Mouse (Mus musculus): ENCODE data around the gene Naaladl1. TPM values are rescaled to one million over a fixed set of nuclear protein-coding genes. Genes with fewer than 3 reads are reported as not detected.

Naaladl1 gene
- total RNA-seq, 1 experiment: 0.80 TPM

DNA sequence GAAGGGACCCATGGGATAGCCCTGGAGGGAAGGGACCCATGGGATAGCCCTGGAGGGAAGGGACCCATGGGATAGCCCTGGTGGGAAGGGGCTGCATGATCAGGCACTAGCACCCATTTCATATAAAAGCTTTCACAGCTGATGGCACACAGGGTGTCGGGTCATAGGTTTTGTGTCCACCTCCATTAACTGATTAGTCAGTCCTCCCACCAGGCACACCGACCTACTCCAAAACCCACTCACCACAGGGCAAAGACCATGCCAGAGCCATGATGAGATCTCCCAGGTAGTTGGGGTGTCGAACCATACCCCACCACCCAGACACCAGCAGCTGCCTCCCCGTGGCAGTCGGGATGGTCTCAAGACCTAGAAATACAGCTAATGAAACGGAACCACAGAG is 42.5 kb upstream of the Naaladl1 start:
- H3K4me3 ChIP-seq (ENCODE audit: insufficient read depth in 1 of 2, low read depth in 1 of 2, low read length in 2 of 2, poor library complexity in 1 of 2, severe bottlenecking in 1 of 2): no peak overlapping the region
- H3K4me1 ChIP-seq (ENCODE audit: control insufficient read depth in 2 of 2, insufficient read depth in 2 of 2, low read length in 2 of 2, poor library complexity in 1 of 2): peaks cover 0 to 11% of the 10 kb centered on the region in 2 experiments; a peak in 2 of 4 replicates
- no peaks in the 10 kb centered on the region for H3K9me3 ChIP-seq (ENCODE audit: control insufficient read depth, insufficient read depth, low read depth, low read length)
- in situ Hi-C loops (cut with MboI; ENCODE audit: low sequenced_read_pairs in 2 of 2, unreplicated experiment in 2 of 2): no loop called here
- H3K36me3 ChIP-seq (ENCODE audit: control insufficient read depth, insufficient read depth, low read length, poor library complexity, severe bottlenecking): peaks cover 17% of the 10 kb centered on the region
- H3K9ac ChIP-seq (ENCODE audit: insufficient read depth, low read depth, low read length, poor library complexity, severe bottlenecking): no peak overlapping the region
- no peak for TF ChIP-seq MAFK (IDR thresholded peaks at IDR 0.05; ENCODE audit: insufficient read depth, low read depth, low read length)
- no peak for TF ChIP-seq ZNF384 (IDR thresholded peaks at IDR 0.05; ENCODE audit: low read depth, low read length)
- no peak for TF ChIP-seq HCFC1 (IDR thresholded peaks at IDR 0.05; ENCODE audit: borderline replicate concordance, insufficient read depth, low read length)
- TF ChIP-seq CHD2 (IDR thresholded peaks at IDR 0.05; ENCODE audit: low read depth, low read length): no peak
- no peak for TF ChIP-seq ZC3H11A (IDR thresholded peaks at IDR 0.05; ENCODE audit: borderline replicate concordance, low read depth, low read length)
- no peak overlapping the region for H3K27ac ChIP-seq (ENCODE audit: insufficient read depth, low read depth, low read length, poor library complexity, severe bottlenecking)
- DNase-seq (ENCODE audit: low read depth, low spot score): no peak

DNA sequence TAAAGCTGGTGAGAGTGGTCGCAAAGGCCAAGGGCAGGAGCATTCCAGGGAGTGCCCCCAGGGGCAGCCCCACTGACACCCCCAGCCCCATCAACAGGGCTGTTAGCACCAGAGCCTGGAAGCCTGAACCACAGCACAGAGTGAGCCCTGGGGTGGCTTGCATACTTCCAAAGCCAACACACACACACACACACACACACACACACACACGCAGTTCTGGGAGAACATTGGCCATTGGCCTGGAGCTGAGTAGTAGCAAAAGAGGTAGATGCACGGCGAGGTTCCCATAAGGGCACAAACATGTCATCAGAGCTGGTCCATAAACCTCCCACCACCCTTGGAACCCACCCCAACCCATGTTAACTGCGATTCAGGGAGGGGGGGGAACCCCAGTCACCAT is 39.0 kb upstream of the Naaladl1 start:
- Histone ChIP-seq H3K4me3 (ENCODE audit: insufficient read depth in 1 of 2, low read depth in 1 of 2, low read length in 2 of 2, poor library complexity in 1 of 2, severe bottlenecking in 1 of 2) (peak overlapping the region; percentile 25 to 95), H3K27ac (ENCODE audit: insufficient read depth, low read depth, low read length, poor library complexity, severe bottlenecking) (no peak overlapping the region), H3K36me3 (ENCODE audit: control insufficient read depth, insufficient read depth, low read length, poor library complexity, severe bottlenecking) (peaks cover 3% of the 10 kb centered on the region; the same call in 1 of the 2 replicates), H3K9ac (ENCODE audit: insufficient read depth, low read depth, low read length, poor library complexity, severe bottlenecking) (peak overlapping the region; percentile 45), H3K9me3 (ENCODE audit: control insufficient read depth, insufficient read depth, low read depth, low read length) (no peaks in the 10 kb centered on the region), H3K4me1 (ENCODE audit: control insufficient read depth in 2 of 2, insufficient read depth in 2 of 2, low read length in 2 of 2, poor library complexity in 1 of 2) (peaks cover 0 to 12% of the 10 kb centered on the region in 2 experiments; a peak in 1 of 4 replicates)
- DNase-seq (ENCODE audit: low read depth, low spot score): no peak
- in situ Hi-C loops (cut with MboI; ENCODE audit: low sequenced_read_pairs in 2 of 2, unreplicated experiment in 2 of 2): no loop called here
- TF ChIP-seq CHD2 (IDR thresholded peaks at IDR 0.05; ENCODE audit: low read depth, low read length) (no peak), MAFK (IDR thresholded peaks at IDR 0.05; ENCODE audit: insufficient read depth, low read depth, low read length) (no peak), ZNF384 (IDR thresholded peaks at IDR 0.05; ENCODE audit: low read depth, low read length) (no peak), ZC3H11A (IDR thresholded peaks at IDR 0.05; ENCODE audit: borderline replicate concordance, low read depth, low read length) (no peak), HCFC1 (IDR thresholded peaks at IDR 0.05; ENCODE audit: borderline replicate concordance, insufficient read depth, low read length) (no peak)

DNA sequence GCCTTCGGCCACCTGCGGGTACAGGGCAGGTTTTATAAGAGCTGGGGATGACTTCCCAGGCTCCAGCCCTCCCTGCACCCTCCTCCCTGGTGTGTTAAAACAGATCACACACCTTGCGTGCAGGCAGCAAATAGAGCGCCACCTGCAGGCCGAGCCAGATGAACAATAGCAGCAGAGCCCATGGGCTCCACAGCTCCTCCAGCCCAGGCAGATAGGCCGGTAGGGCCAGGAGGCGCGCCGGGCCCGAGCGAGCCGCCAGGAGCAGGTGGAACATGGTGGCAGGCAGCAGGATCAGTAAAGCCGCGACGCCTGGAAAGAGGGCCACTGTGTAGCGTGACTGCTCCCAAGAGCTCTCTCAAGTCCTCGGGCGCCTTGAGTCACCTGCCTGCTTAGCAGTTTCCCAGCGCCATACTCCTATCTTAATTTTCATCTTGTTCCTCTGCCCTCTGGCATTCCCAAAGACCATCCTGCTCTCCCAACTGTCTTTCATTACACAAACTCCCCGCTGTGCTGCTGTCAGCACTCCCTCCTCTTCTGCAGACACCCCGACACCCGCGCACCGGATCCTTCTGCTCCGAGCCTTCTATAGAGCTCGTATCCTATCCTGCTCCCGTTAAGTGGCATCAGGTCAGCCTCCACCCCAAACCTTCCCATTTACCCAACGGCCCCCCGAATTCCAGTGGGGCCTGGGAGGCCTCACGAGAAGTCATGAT is 38.4 kb upstream of the Naaladl1 start:
- Histone ChIP-seq H3K9me3 (ENCODE audit: control insufficient read depth, insufficient read depth, low read depth, low read length) (no peaks in the 10 kb centered on the region), H3K27ac (ENCODE audit: insufficient read depth, low read depth, low read length, poor library complexity, severe bottlenecking) (peak overlapping the region; percentile 28; the same call in 1 of the 2 replicates), H3K4me3 (ENCODE audit: insufficient read depth in 1 of 2, low read depth in 1 of 2, low read length in 2 of 2, poor library complexity in 1 of 2, severe bottlenecking in 1 of 2) (peak overlapping the region; percentile 71 to 95), H3K4me1 (ENCODE audit: control insufficient read depth in 2 of 2, insufficient read depth in 2 of 2, low read length in 2 of 2, poor library complexity in 1 of 2) (peaks cover 0 to 14% of the 10 kb centered on the region in 2 experiments; a peak in 1 of 4 replicates), H3K9ac (ENCODE audit: insufficient read depth, low read depth, low read length, poor library complexity, severe bottlenecking) (peak overlapping the region; percentile 73), H3K36me3 (ENCODE audit: control insufficient read depth, insufficient read depth, low read length, poor library complexity, severe bottlenecking) (peaks cover 3% of the 10 kb centered on the region; the same call in 1 of the 2 replicates)
- no peak for TF ChIP-seq CHD2 (IDR thresholded peaks at IDR 0.05; ENCODE audit: low read depth, low read length)
- no peak for TF ChIP-seq ZC3H11A (IDR thresholded peaks at IDR 0.05; ENCODE audit: borderline replicate concordance, low read depth, low read length)
- no peak for TF ChIP-seq MAFK (IDR thresholded peaks at IDR 0.05; ENCODE audit: insufficient read depth, low read depth, low read length)
- no peak for TF ChIP-seq HCFC1 (IDR thresholded peaks at IDR 0.05; ENCODE audit: borderline replicate concordance, insufficient read depth, low read length)
- TF ChIP-seq ZNF384 (IDR thresholded peaks at IDR 0.05; ENCODE audit: low read depth, low read length): no peak
- in situ Hi-C loops (cut with MboI; ENCODE audit: low sequenced_read_pairs in 2 of 2, unreplicated experiment in 2 of 2): no loop called here
- peak; percentile 85 for DNase-seq (ENCODE audit: low read depth, low spot score)

DNA sequence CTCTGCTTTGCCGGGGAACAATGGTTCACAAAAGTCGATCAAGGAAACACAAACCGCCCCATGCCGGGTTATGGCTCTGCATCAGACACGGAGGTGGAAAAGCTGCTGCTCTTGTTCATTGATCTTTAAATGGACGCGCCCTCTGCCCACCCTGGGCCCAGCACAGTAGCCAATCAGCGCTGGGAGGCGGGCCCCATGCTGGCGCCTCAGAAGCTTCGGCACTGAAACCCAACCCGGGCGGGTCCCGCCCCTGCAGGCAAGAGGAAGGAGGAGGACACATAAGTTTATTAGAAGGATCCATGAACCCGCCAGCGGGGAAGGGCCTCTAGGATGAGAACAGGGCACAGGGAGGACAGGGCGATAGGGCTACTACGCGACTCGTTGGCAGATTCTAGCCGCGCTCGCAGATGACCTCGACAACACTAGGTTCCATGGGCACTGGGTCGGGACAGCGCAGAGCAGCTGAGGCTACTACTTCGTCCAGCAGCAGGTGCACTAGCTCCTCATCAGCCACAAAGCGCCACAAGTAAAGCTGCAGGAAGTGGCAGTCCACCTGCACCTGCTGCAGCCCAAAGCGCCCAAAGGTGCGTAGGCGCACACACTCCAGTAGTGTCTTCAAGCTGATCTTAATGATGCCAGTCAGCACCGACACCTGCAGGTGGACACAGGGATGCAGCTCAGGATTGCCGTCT is 37.7 kb upstream of the Naaladl1 start, which contains the start of gene Tm7sf2:
TSS of gene Tm7sf2 (minus strand) at position 650 of the 692 bp plus-strand sequence.
- Histone ChIP-seq H3K9ac (ENCODE audit: insufficient read depth, low read depth, low read length, poor library complexity, severe bottlenecking) (peak within 1 kb of the TSS; percentile 73), H3K4me3 (ENCODE audit: insufficient read depth in 1 of 2, low read depth in 1 of 2, low read length in 2 of 2, poor library complexity in 1 of 2, severe bottlenecking in 1 of 2) (peak within 1 kb of the TSS; percentile 71 to 95), H3K9me3 (ENCODE audit: control insufficient read depth, insufficient read depth, low read depth, low read length) (no peaks in the 10 kb centered on the region), H3K36me3 (ENCODE audit: control insufficient read depth, insufficient read depth, low read length, poor library complexity, severe bottlenecking) (peaks cover 3% of the 10 kb centered on the region; the same call in 1 of the 2 replicates), H3K4me1 (ENCODE audit: control insufficient read depth in 2 of 2, insufficient read depth in 2 of 2, low read length in 2 of 2, poor library complexity in 1 of 2) (peaks cover 0 to 11% of the 10 kb centered on the region in 2 experiments; a peak in 1 of 4 replicates), H3K27ac (ENCODE audit: insufficient read depth, low read depth, low read length, poor library complexity, severe bottlenecking) (peak within 1 kb of the TSS; percentile 28; the same call in 1 of the 2 replicates)
- peak; percentile 89 for DNase-seq (ENCODE audit: low read depth, low spot score)
- in situ Hi-C loops (cut with MboI; ENCODE audit: low sequenced_read_pairs in 2 of 2, unreplicated experiment in 2 of 2): no loop called here
- TF ChIP-seq HCFC1 (IDR thresholded peaks at IDR 0.05; ENCODE audit: borderline replicate concordance, insufficient read depth, low read length) (no peak), ZNF384 (IDR thresholded peaks at IDR 0.05; ENCODE audit: low read depth, low read length) (no peak), ZC3H11A (IDR thresholded peaks at IDR 0.05; ENCODE audit: borderline replicate concordance, low read depth, low read length) (no peak), MAFK (IDR thresholded peaks at IDR 0.05; ENCODE audit: insufficient read depth, low read depth, low read length) (no peak), CHD2 (IDR thresholded peaks at IDR 0.05; ENCODE audit: low read depth, low read length) (no peak)
